Mouse (Mus musculus) bone marrow macrophage, adult 2 months (primary cell): ENCODE results near the gene Ppfia3. TPM values are rescaled to one million over a fixed set of nuclear protein-coding genes. Genes with fewer than 3 reads are reported as not detected.

ENCODE experiments used
- H3K27ac ChIP-seq: 2 replicates; pipeline ENCODE4 v1.5.1; 2012; ENCODE audit warnings: low read depth, low read length; ENCODE audit not compliant: insufficient read depth
- H3K4me1 ChIP-seq: 2 replicates; pipeline ENCODE4 v1.6.1; 2012; ENCODE audit warnings: low read length; ENCODE audit not compliant: control insufficient read depth, insufficient read depth
- H3K4me3 ChIP-seq: 2 replicates; pipeline ENCODE4 v1.5.1; 2012; ENCODE audit warnings: mild to moderate bottlenecking, low read length, moderate library complexity; ENCODE audit not compliant: insufficient read depth
- CTCF ChIP-seq: IDR thresholded peaks from 2 replicates; pipeline ENCODE4 v1.5.1; 2012; ENCODE audit warnings: low read depth, mild to moderate bottlenecking, low read length, moderate library complexity
- POLR2A ChIP-seq: IDR thresholded peaks from 2 replicates; pipeline ENCODE4 v1.6.1; 2012; ENCODE audit warnings: mild to moderate bottlenecking, low read depth, low read length, borderline replicate concordance
- polyA plus RNA-seq: library from polyadenylated mRNA; stranded (reverse); fragments of >200 nt; gene quantifications from 2 replicates; pipeline ENCODE4 v1.2.4, GENCODE M21; 2012; ENCODE audit not compliant: missing spikeins, insufficient read depth, insufficient read length

Gene Ppfia3
- polyA plus RNA-seq, 1 experiment = 1.8 TPM

DNA sequence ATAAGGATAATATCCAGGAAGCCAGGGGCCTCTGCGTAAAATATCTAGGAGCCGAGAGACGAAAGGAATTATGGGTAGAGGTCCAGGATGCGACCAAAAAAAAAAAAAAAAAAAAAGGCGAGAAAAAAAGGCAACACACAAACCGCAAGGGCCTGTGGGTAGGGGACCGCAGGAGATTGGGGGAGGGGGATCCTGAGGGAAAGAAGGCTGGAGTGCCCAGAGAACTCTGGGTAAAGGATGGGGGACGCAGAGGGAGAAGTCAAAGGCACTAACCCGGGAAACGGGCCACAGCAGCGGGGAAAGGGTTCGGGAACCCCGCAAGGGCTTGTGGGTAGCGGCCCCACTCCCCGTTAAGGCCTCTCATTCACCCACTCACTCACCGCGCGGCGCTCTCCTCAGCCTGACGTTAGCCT, 28.3 kb upstream of the Ppfia3 start:
- H3K4me1 ChIP-seq = peaks cover 16% of the 10 kb centered on the region
- H3K4me3 ChIP-seq = peak overlapping the region; percentile 70
- TF ChIP-seq CTCF = no peak
- no peak for TF ChIP-seq POLR2A
- H3K27ac ChIP-seq = peak overlapping the region; percentile 85

GRCm38 (mm10) chr7:45386077-45386476, 19.3 kb upstream of the Ppfia3 start:
- Histone ChIP-seq H3K27ac (no peak overlapping the region), H3K4me1 (peaks cover 18% of the 10 kb centered on the region), H3K4me3 (no peak overlapping the region)
- TF ChIP-seq POLR2A (no peak), CTCF (no peak)

- TF ChIP-seq CTCF = no peak
- no peak for TF ChIP-seq POLR2A
- Histone ChIP-seq H3K4me3 (no peak overlapping the region), H3K27ac (no peak overlapping the region), H3K4me1 (no peaks in the 10 kb centered on the region)
Measured at GRCm38 (mm10) chr7:45376057-45376456, 9.2 kb upstream of the Ppfia3 start.

- Histone ChIP-seq H3K4me1 (0 out of 2 replicates have a peak, but pooled peaks cover 3% of the 10 kb centered on the region), H3K27ac (no peak overlapping the region), H3K4me3 (no peak overlapping the region)
- TF ChIP-seq CTCF (no peak), POLR2A (no peak)
Measured at GRCm38 (mm10) chr7:45374620-45375019, 7.8 kb upstream of the Ppfia3 start.

- 0 out of 2 replicates have a peak, but pooled peaks cover 3% of the 10 kb centered on the region for H3K4me1 ChIP-seq
- H3K27ac ChIP-seq = no peak overlapping the region
- H3K4me3 ChIP-seq = no peak overlapping the region
- no peak for TF ChIP-seq CTCF
- TF ChIP-seq POLR2A = no peak
Measured at GRCm38 (mm10) chr7:45372371-45372770, 5.6 kb upstream of the Ppfia3 start.

GRCm38 (mm10) chr7:45370475-45371311, 3.9 kb upstream of the Ppfia3 start, which contains the start of gene Lin7b:
TSS of gene Lin7b (minus strand) at chr7:45370583.
- Histone ChIP-seq H3K27ac (no peak within 1 kb of the TSS), H3K4me1 (0 out of 2 replicates have a peak, but pooled peaks cover 3% of the 10 kb centered on the region), H3K4me3 (peak within 1 kb of the TSS; percentile 59)
- no peak for TF ChIP-seq POLR2A
- TF ChIP-seq CTCF = no peak

- Histone ChIP-seq H3K4me3 (peak overlapping the region; percentile 59), H3K4me1 (0 out of 2 replicates have a peak, but pooled peaks cover 3% of the 10 kb centered on the region), H3K27ac (no peak overlapping the region)
- no peak for TF ChIP-seq POLR2A
- no peak for TF ChIP-seq CTCF
Measured at GRCm38 (mm10) chr7:45369836-45370474, 3.1 kb upstream of the Ppfia3 start.

GRCm38 (mm10) chr7:45369022-45369745, 2.4 kb upstream of the Ppfia3 start:
- 0 out of 2 replicates have a peak, but pooled peaks cover 3% of the 10 kb centered on the region for H3K4me1 ChIP-seq
- no peak overlapping the region for H3K4me3 ChIP-seq
- H3K27ac ChIP-seq = no peak overlapping the region
- TF ChIP-seq CTCF (no peak), POLR2A (no peak)

- Histone ChIP-seq H3K4me1 (0 out of 2 replicates have a peak, but pooled peaks cover 3% of the 10 kb centered on the region), H3K4me3 (no peak overlapping the region), H3K27ac (no peak overlapping the region)
- TF ChIP-seq CTCF (no peak), POLR2A (no peak)
Measured at GRCm38 (mm10) chr7:45368178-45368577, 1.4 kb upstream of the Ppfia3 start.
